Mouse (Mus musculus): ENCODE data around the gene Fancg.
A peak's percentile ranks its signal among the peaks of the same experiment; 100 is the strongest.

GRCm38 (mm10) chr4:43052627-43053026 lies 42.3 kb upstream of the Fancg start:
- TF ChIP-seq CTCF (IDR thresholded peaks at IDR 0.05; ENCODE audit: low read depth) (peak; percentile 76), EP300 (IDR thresholded peaks at IDR 0.05; ENCODE audit: low read depth) (no peak)

Measured in liver, postnatal 0 days (tissue).